Mouse (Mus musculus) liver, adult 2 months (tissue): Measurements from ENCODE around the gene Fam240a. TPM values are rescaled to one million over a fixed set of nuclear protein-coding genes. Genes with fewer than 3 reads are reported as not detected.

Experiments used
- DNase-seq: peaks from one replicate; pipeline ENCODE4 v3.0.0-alpha.2; 2011; ENCODE audit warnings: low read depth, low spot score; ENCODE audit errors: extremely low read depth
- H3K27ac ChIP-seq: fragments of 200-500 bp; replicated peaks from 2 replicates; pipeline ENCODE4 v1.5.1; 2012; ENCODE audit warnings: low read depth, mild to moderate bottlenecking, control low read depth, inconsistent platforms, low read length; ENCODE audit not compliant: insufficient read depth
- H3K27me3 ChIP-seq: fragments of 200-500 bp; 2 replicates; pipeline ENCODE4 v1.6.1; 2012; ENCODE audit warnings: mild to moderate bottlenecking, moderate library complexity, low read length, inconsistent platforms; ENCODE audit not compliant: control insufficient read depth, insufficient read depth
- H3K36me3 ChIP-seq: fragments of 200-500 bp; 2 replicates; pipeline ENCODE4 v1.6.1; 2012; ENCODE audit warnings: low read length, inconsistent platforms; ENCODE audit not compliant: control insufficient read depth, insufficient read depth
- H3K4me1 ChIP-seq: fragments of 200-500 bp; 2 replicates; pipeline ENCODE4 v1.6.1; 2011; ENCODE audit warnings: low read length; ENCODE audit not compliant: control insufficient read depth, insufficient read depth
- H3K4me3 ChIP-seq: fragments of 200-500 bp; 2 replicates; pipeline ENCODE4 v1.5.1; 2011; ENCODE audit warnings: low read depth, mild to moderate bottlenecking, control low read depth, low read length, moderate library complexity; ENCODE audit not compliant: insufficient read depth
- H3K79me2 ChIP-seq: fragments of 200-500 bp; 2 replicates; pipeline ENCODE4 v1.6.1; 2012; ENCODE audit warnings: inconsistent platforms, mild to moderate bottlenecking, low read length, moderate library complexity; ENCODE audit not compliant: control insufficient read depth, insufficient read depth
- H3K9ac ChIP-seq: fragments of 200-500 bp; 2 replicates; pipeline ENCODE4 v1.6.1; 2012; ENCODE audit warnings: low read depth, mild to moderate bottlenecking, control low read depth, inconsistent platforms, low read length
- CTCF ChIP-seq: fragments of 200-500 bp; IDR thresholded peaks from 2 replicates; pipeline ENCODE4 v1.5.1; 2011; ENCODE audit warnings: low read depth, low read length, control low read depth
- POLR2A ChIP-seq: fragments of 200-500 bp; IDR thresholded peaks from 2 replicates; pipeline ENCODE4 v1.6.1; 2011; ENCODE audit warnings: low read length, control low read depth; ENCODE audit not compliant: insufficient read depth; ENCODE audit errors: extremely low read depth
- WGBS: fragments of 180-500 bp; shearing (Covaris S2); methylation state at CpG from one replicate; pipeline ENCODE4 v1.1.7; 2018; 5-methylcytosine and 5-hydroxymethylcytosine counted together
- polyA plus RNA-seq: library from polyadenylated mRNA; depleted of rRNA; stranded (reverse); fragments of >200 nt; gene quantifications from 2 replicates; pipeline ENCODE4 v1.2.3, GENCODE M21; 2012
- total RNA-seq: library from RNA; depleted of rRNA; stranded (reverse); fragments of >200 nt; gene quantifications from 2 replicates; pipeline ENCODE4 v1.2.3, GENCODE M21; 2014

Fam240a gene
- total and polyA plus RNA-seq, 2 experiments = not detected

DNA sequence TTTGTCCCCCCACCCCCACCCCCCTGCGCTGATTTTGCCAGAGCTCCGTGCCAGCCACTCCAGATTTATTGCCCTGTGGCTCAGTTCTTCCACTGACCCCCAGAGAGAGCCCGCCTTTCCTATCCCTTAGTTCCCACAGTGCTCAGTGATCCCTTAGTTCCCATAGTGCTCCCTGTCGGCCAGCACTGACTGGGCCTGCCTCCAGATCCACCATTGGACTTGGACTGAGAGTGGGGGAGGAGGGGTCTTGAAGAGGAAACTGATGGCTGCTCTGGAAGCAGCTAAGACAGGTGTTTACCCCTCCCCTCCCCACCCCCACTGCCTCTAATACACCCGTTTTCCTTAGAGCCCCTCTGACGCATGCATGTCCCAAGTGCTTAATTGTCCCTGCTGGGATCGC is 20.7 kb downstream of the Fam240a start:
- Histone ChIP-seq H3K4me3 (no peak overlapping the region), H3K9ac (no peak overlapping the region), H3K36me3 (peaks cover 14% of the 10 kb centered on the region; the same call in 1 of the 2 replicates), H3K27ac (no peak overlapping the region), H3K4me1 (no peaks in the 10 kb centered on the region), H3K27me3 (no peaks in the 10 kb centered on the region), H3K79me2 (no peaks in the 10 kb centered on the region)
- WGBS = 88% methylated on average over 7 of the region's 7 CpGs
- DNase-seq = no peak
- TF ChIP-seq POLR2A = no peak

DNA sequence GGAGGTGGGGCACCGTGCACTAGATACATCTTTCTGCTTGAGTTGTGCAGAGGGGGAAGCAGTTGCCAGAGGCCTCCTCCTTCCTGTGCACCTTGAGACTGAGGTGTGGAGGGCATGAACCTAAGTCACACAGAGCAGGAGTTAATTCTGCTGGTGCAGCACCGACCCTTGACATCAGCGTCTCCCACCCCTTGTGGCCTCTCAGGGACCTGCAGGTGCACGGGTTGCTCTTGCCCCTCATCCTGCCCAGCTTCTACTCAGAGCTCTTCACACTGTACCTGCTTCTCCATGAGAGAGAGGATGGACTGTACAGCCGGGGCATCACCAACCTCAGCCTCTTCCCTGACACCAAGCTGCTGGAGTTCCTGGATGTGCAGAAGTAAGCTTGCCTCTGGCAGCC is 21.2 kb downstream of the Fam240a start:
- peaks cover 14% of the 10 kb centered on the region; the same call in 1 of the 2 replicates for H3K36me3 ChIP-seq

DNA sequence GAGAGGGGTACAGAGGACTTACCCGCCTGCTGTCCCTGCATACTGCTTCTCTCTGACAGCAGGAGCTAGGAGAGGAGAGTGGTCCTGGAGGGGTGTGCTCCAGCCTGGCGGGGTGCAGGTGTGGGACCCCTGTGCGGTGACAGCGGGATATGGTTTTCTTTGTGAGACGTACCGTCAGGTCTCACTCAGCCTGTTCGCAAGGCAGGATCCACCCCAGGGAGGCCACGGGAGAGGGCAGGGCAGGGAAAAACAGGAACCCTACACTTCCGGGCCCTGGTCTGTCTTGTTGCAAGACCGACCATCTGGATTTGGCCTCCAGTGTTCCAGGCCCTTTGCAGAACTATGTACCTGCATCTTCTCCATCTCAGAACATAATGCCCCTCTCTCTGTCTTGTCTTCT is 23.2 kb downstream of the Fam240a start:
- Histone ChIP-seq H3K79me2 (no peaks in the 10 kb centered on the region), H3K4me1 (peaks cover 5% of the 10 kb centered on the region), H3K27me3 (no peaks in the 10 kb centered on the region), H3K9ac (no peak overlapping the region), H3K4me3 (peak overlapping the region; percentile 36; the same call in 1 of the 2 replicates), H3K27ac (no peak overlapping the region), H3K36me3 (peaks cover 14% of the 10 kb centered on the region; the same call in 1 of the 2 replicates)
- no peak for DNase-seq
- 83% methylated on average over 10 of the region's 10 CpGs for WGBS
- TF ChIP-seq POLR2A (no peak), CTCF (no peak)

More for the DNA sequence above, 21.2 kb downstream of the Fam240a start:
- no peak for DNase-seq
- no peak overlapping the region for H3K27ac ChIP-seq
- H3K9ac ChIP-seq = no peak overlapping the region
- no peaks in the 10 kb centered on the region for H3K27me3 ChIP-seq
- H3K4me3 ChIP-seq = no peak overlapping the region
- no peaks in the 10 kb centered on the region for H3K4me1 ChIP-seq
- H3K79me2 ChIP-seq = no peaks in the 10 kb centered on the region
- 84% methylated on average over 5 of the region's 5 CpGs for WGBS
- TF ChIP-seq CTCF (no peak), POLR2A (no peak)

DNA sequence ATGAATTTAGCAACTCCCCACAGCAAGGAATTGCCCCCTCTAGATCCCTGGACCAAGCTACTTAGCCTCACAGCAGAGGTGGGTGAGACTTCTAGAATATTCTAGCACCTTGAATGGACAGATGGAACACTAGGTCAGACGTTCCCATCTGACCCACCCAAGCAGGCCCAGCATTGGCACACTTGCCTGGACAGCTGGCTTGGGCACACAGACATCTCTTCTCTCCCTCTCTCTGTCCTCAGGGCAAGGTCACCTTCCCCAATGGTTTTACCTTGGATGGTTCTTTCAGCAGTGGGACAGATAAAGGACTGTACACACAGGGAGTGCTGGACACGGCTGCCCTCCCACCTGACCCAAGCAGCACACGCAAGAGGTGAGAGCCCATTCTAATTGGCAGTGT is 24.1 kb downstream of the Fam240a start:
- Histone ChIP-seq H3K27me3 (no peaks in the 10 kb centered on the region), H3K4me1 (peaks cover 5% of the 10 kb centered on the region), H3K27ac (no peak overlapping the region), H3K36me3 (peaks cover 14% of the 10 kb centered on the region; the same call in 1 of the 2 replicates), H3K9ac (no peak overlapping the region), H3K79me2 (no peaks in the 10 kb centered on the region), H3K4me3 (no peak overlapping the region)
- 90% methylated on average over 3 of the region's 3 CpGs for WGBS
- DNase-seq = no peak
- no peak for TF ChIP-seq POLR2A
- TF ChIP-seq CTCF = no peak

DNA sequence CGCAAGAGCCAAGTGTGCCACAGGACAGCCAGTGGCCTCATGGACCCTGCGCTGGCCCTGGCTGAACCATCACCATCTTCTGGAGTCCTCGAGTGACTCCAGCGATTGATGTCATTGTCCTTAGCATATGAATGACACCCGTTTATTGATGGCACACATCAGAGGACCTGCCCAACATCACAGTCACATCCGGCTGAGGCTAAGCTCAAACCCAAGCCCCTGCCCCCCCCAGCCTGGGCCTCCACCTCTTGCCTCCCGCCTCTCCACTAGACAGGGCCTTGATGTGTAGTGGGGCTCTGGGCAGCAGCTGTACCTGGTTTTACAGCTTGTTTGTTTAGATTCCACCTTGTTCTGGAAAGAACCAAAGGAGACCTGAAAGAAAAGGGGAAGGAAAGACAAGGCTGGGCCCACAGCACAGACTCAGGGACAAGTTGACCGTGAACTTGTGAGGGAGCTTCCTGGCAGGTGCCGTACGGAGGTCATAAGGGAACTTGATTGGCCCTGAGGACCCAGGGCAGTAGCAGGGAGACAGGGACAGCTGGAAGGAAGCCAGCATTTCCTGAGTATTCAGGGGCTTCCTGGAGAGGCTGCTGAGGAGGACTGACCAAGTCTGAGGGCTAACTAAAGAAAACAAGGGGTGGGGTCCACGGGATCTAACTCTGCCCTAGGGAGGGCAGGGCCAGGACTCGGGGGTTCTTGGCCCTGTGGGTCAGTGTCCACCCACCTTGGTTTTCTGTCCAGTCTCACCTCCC is 25.4 kb downstream of the Fam240a start:
- no peak overlapping the region for H3K9ac ChIP-seq
- H3K27ac ChIP-seq = no peak overlapping the region
- WGBS = 61% methylated on average over 12 of the region's 12 CpGs
- peaks cover 11% of the 10 kb centered on the region; the same call in 1 of the 2 replicates for H3K36me3 ChIP-seq
- peaks cover 7% of the 10 kb centered on the region for H3K4me1 ChIP-seq
- H3K4me3 ChIP-seq = no peak overlapping the region
- no peaks in the 10 kb centered on the region for H3K27me3 ChIP-seq
- no peak for TF ChIP-seq CTCF
- H3K79me2 ChIP-seq = no peaks in the 10 kb centered on the region
- peak; percentile 49 for DNase-seq

DNA sequence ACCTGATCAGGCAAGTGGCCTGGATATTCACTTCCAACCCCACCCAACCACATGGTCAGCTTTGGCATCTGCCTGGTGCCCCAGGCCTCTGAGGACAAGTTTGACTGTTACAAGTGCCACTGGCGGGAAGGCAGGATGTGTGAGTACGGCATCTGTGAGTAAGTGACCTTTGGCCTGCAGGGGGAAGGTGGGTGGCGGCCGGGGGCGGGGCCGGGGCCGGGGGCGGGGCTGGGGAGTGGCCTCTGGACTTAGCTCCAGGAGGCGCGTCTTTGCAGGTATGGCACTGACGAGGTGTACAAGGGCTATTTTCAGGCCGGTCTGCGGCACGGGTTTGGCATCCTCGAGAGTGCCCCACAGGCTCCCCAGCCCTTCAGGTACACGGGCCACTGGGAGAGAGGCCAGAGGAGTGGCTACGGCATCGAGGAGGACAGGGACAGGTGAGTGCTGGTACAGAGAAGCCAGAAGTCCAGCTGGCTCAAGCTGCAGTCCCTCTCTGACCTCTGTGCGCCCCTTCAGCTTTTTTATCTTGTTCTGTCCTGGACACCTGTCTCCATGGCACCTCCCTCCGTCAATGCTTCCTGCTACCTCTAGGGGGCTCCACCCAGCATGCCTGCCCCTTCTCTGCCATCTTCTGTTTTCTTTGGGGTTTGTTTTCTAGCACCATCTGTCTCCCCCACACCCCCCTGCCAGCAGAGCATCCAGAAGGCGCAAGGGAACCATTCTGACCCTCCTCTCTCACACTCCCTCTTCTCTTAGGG is 26.5 kb downstream of the Fam240a start:
- TF ChIP-seq CTCF = peak; percentile 67
- no peak for TF ChIP-seq POLR2A
- H3K4me3 ChIP-seq = peak overlapping the region; percentile 13; the same call in 1 of the 2 replicates
- 15% methylated on average over 21 of the region's 21 CpGs for WGBS
- H3K27ac ChIP-seq = peak overlapping the region; percentile 47
- peak overlapping the region; percentile 47; the same call in 1 of the 2 replicates for H3K9ac ChIP-seq
- DNase-seq = peak; percentile 77
- H3K79me2 ChIP-seq = no peaks in the 10 kb centered on the region
- H3K4me1 ChIP-seq = peaks cover 7% of the 10 kb centered on the region
- H3K27me3 ChIP-seq = no peaks in the 10 kb centered on the region
- peaks cover 10% of the 10 kb centered on the region; the same call in 1 of the 2 replicates for H3K36me3 ChIP-seq
